Mouse (Mus musculus): ENCODE results near the gene Neurod4. TPM values are rescaled to one million over a fixed set of nuclear protein-coding genes. Genes with fewer than 3 reads are reported as not detected.

Gene Neurod4
- total RNA-seq, 1 experiment = not detected

DNA sequence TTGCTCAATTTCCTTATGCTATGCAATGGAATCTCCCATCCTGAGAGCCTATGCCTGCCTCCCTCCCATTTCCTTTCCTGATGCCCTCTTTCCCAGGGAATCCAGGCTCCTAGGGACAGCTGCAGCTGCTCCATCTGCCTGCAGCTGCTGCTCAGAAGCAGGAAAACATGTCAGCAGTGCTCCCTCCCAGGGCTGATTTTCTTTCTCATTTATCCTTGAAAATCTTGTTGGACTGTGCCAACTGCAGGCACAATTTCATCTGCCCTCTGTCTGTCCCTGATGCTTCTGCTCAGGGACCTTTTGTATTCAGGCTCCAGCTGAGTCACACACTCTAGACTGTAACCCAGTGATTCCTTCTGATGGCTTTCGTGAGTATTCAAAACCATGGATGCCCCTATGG lies 20.6 kb downstream of the Neurod4 start:
- Histone ChIP-seq H3K36me3 (ENCODE audit: control insufficient read depth, insufficient read depth, low read length, poor library complexity, severe bottlenecking) (no peaks in the 10 kb centered on the region), H3K9ac (ENCODE audit: insufficient read depth, low read depth, low read length, poor library complexity, severe bottlenecking) (no peak overlapping the region), H3K4me1 (ENCODE audit: control insufficient read depth in 2 of 2, insufficient read depth in 2 of 2, low read length in 2 of 2, poor library complexity in 1 of 2) (no peaks in the 10 kb centered on the region; a peak in 1 of 4 replicates), H3K9me3 (ENCODE audit: control insufficient read depth, insufficient read depth, low read depth, low read length) (no peaks in the 10 kb centered on the region), H3K4me3 (ENCODE audit: insufficient read depth in 1 of 2, low read depth in 1 of 2, low read length in 2 of 2, poor library complexity in 1 of 2, severe bottlenecking in 1 of 2) (no peak overlapping the region), H3K27ac (ENCODE audit: insufficient read depth, low read depth, low read length, poor library complexity, severe bottlenecking) (no peak overlapping the region)
- DNase-seq (ENCODE audit: low read depth, low spot score) = no peak
- in situ Hi-C loops (cut with MboI; ENCODE audit: low sequenced_read_pairs in 2 of 2, unreplicated experiment in 2 of 2) = no loop called here
- no peak for TF ChIP-seq ZNF384 (IDR thresholded peaks at IDR 0.05; ENCODE audit: low read depth, low read length)
- TF ChIP-seq MAFK (IDR thresholded peaks at IDR 0.05; ENCODE audit: insufficient read depth, low read depth, low read length) = no peak
- no peak for TF ChIP-seq HCFC1 (IDR thresholded peaks at IDR 0.05; ENCODE audit: borderline replicate concordance, insufficient read depth, low read length)
- TF ChIP-seq CHD2 (IDR thresholded peaks at IDR 0.05; ENCODE audit: low read depth, low read length) = no peak
- TF ChIP-seq ZC3H11A (IDR thresholded peaks at IDR 0.05; ENCODE audit: borderline replicate concordance, low read depth, low read length) = no peak

GRCm38 (mm10) chr10:130244271-130244670 lies 35.8 kb downstream of the Neurod4 start:
- in situ Hi-C loops (cut with MboI; ENCODE audit: low sequenced_read_pairs in 2 of 2, unreplicated experiment in 2 of 2) = no loop called here
- Histone ChIP-seq H3K9me3 (ENCODE audit: control insufficient read depth, insufficient read depth, low read depth, low read length) (no peaks in the 10 kb centered on the region), H3K4me3 (ENCODE audit: insufficient read depth in 1 of 2, low read depth in 1 of 2, low read length in 2 of 2, poor library complexity in 1 of 2, severe bottlenecking in 1 of 2) (no peak overlapping the region), H3K27ac (ENCODE audit: insufficient read depth, low read depth, low read length, poor library complexity, severe bottlenecking) (no peak overlapping the region), H3K36me3 (ENCODE audit: control insufficient read depth, insufficient read depth, low read length, poor library complexity, severe bottlenecking) (no peaks in the 10 kb centered on the region), H3K4me1 (ENCODE audit: control insufficient read depth in 2 of 2, insufficient read depth in 2 of 2, low read length in 2 of 2, poor library complexity in 1 of 2) (no peaks in the 10 kb centered on the region; a peak in 1 of 4 replicates), H3K9ac (ENCODE audit: insufficient read depth, low read depth, low read length, poor library complexity, severe bottlenecking) (no peak overlapping the region)
- TF ChIP-seq CHD2 (IDR thresholded peaks at IDR 0.05; ENCODE audit: low read depth, low read length) (no peak), HCFC1 (IDR thresholded peaks at IDR 0.05; ENCODE audit: borderline replicate concordance, insufficient read depth, low read length) (no peak), ZC3H11A (IDR thresholded peaks at IDR 0.05; ENCODE audit: borderline replicate concordance, low read depth, low read length) (no peak), MAFK (IDR thresholded peaks at IDR 0.05; ENCODE audit: insufficient read depth, low read depth, low read length) (no peak), ZNF384 (IDR thresholded peaks at IDR 0.05; ENCODE audit: low read depth, low read length) (no peak)
- DNase-seq (ENCODE audit: low read depth, low spot score) = no peak

DNA sequence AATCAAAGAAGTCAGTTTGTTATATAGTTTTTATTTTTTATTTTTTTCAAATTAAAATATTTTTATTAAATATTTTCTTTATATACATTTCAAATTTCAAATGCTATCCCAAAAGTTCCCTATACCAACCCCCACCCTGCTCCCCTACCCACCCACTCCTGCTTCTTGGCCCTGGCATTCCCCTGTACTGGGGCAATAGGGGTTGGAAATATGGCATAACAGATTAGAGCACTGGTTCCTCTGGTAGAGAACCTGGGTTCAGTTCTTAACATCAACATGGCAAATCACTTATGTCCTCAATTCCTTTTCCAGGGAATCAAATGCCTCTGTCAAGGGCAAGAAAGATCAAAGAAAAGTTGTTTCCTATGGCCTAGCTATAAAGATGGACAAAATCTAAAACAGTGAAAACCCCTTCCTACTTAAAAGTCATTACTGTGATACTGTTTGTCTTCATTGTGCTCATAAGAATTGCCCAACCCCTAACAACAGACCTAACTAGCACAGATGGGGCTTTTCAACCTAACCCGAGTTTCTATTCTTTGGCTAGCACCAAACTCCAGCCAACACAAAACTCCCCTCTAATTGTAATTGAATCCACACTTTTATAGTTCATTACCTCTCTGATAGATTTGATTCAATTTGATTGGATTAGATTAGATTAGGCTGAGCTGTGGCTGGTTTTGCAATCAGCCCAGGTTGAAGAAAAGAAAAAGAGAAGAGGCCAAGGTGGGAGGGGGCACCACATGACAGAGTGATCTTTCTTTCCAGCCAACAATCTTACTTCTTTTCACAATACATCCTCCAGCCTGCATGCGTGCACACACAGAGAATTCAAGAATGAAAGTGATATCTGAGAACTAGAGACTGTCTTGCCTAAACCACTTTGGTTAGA lies 41.5 kb downstream of the Neurod4 start:
- no peak overlapping the region for H3K27ac ChIP-seq (ENCODE audit: insufficient read depth, low read depth, low read length, poor library complexity, severe bottlenecking)
- in situ Hi-C loops (cut with MboI; ENCODE audit: low sequenced_read_pairs in 2 of 2, unreplicated experiment in 2 of 2) = no loop called here
- no peak overlapping the region for H3K4me3 ChIP-seq (ENCODE audit: insufficient read depth in 1 of 2, low read depth in 1 of 2, low read length in 2 of 2, poor library complexity in 1 of 2, severe bottlenecking in 1 of 2)
- DNase-seq (ENCODE audit: low read depth, low spot score) = no peak
- H3K9ac ChIP-seq (ENCODE audit: insufficient read depth, low read depth, low read length, poor library complexity, severe bottlenecking) = no peak overlapping the region
- no peaks in the 10 kb centered on the region for H3K9me3 ChIP-seq (ENCODE audit: control insufficient read depth, insufficient read depth, low read depth, low read length)
- H3K36me3 ChIP-seq (ENCODE audit: control insufficient read depth, insufficient read depth, low read length, poor library complexity, severe bottlenecking) = no peaks in the 10 kb centered on the region
- no peak for TF ChIP-seq ZC3H11A (IDR thresholded peaks at IDR 0.05; ENCODE audit: borderline replicate concordance, low read depth, low read length)
- no peak for TF ChIP-seq MAFK (IDR thresholded peaks at IDR 0.05; ENCODE audit: insufficient read depth, low read depth, low read length)
- TF ChIP-seq HCFC1 (IDR thresholded peaks at IDR 0.05; ENCODE audit: borderline replicate concordance, insufficient read depth, low read length) = no peak
- TF ChIP-seq ZNF384 (IDR thresholded peaks at IDR 0.05; ENCODE audit: low read depth, low read length) = no peak
- TF ChIP-seq CHD2 (IDR thresholded peaks at IDR 0.05; ENCODE audit: low read depth, low read length) = no peak
- no peaks in the 10 kb centered on the region for H3K4me1 ChIP-seq (ENCODE audit: control insufficient read depth in 2 of 2, insufficient read depth in 2 of 2, low read length in 2 of 2, poor library complexity in 1 of 2)

GRCm38 (mm10) chr10:130234576-130234975 lies 45.5 kb downstream of the Neurod4 start:
- no peak for TF ChIP-seq HCFC1 (IDR thresholded peaks at IDR 0.05; ENCODE audit: borderline replicate concordance, insufficient read depth, low read length)
- no peak for TF ChIP-seq CHD2 (IDR thresholded peaks at IDR 0.05; ENCODE audit: low read depth, low read length)
- TF ChIP-seq MAFK (IDR thresholded peaks at IDR 0.05; ENCODE audit: insufficient read depth, low read depth, low read length) = no peak
- TF ChIP-seq ZNF384 (IDR thresholded peaks at IDR 0.05; ENCODE audit: low read depth, low read length) = no peak
- no peak for TF ChIP-seq ZC3H11A (IDR thresholded peaks at IDR 0.05; ENCODE audit: borderline replicate concordance, low read depth, low read length)
- Histone ChIP-seq H3K9me3 (ENCODE audit: control insufficient read depth, insufficient read depth, low read depth, low read length) (no peaks in the 10 kb centered on the region), H3K36me3 (ENCODE audit: control insufficient read depth, insufficient read depth, low read length, poor library complexity, severe bottlenecking) (no peaks in the 10 kb centered on the region), H3K4me1 (ENCODE audit: control insufficient read depth in 2 of 2, insufficient read depth in 2 of 2, low read length in 2 of 2, poor library complexity in 1 of 2) (no peaks in the 10 kb centered on the region), H3K9ac (ENCODE audit: insufficient read depth, low read depth, low read length, poor library complexity, severe bottlenecking) (no peak overlapping the region), H3K4me3 (ENCODE audit: insufficient read depth in 1 of 2, low read depth in 1 of 2, low read length in 2 of 2, poor library complexity in 1 of 2, severe bottlenecking in 1 of 2) (no peak overlapping the region), H3K27ac (ENCODE audit: insufficient read depth, low read depth, low read length, poor library complexity, severe bottlenecking) (no peak overlapping the region)
- in situ Hi-C loops (cut with MboI; ENCODE audit: low sequenced_read_pairs in 2 of 2, unreplicated experiment in 2 of 2) = no loop called here
- DNase-seq (ENCODE audit: low read depth, low spot score) = no peak

All from ES-E14 (cell line).